Mouse (Mus musculus) heart, adult 2 months (tissue): Measurements from ENCODE around the gene Cacna1c.

Source experiments
- CTCF ChIP-seq: fragments of 200-600 bp; IDR thresholded peaks from 2 replicates; pipeline ENCODE4 v1.8.1; 2022; ENCODE audit warnings: antibody characterized with exemption, mild to moderate bottlenecking, moderate library complexity
- EP300 ChIP-seq: fragments of 200-500 bp; IDR thresholded peaks from 2 replicates; pipeline ENCODE4 v1.6.1; 2011; ENCODE audit warnings: low read depth, low read length, control low read depth; ENCODE audit not compliant: insufficient read depth
- POLR2A ChIP-seq: fragments of 200-500 bp; IDR thresholded peaks from 2 replicates; pipeline ENCODE4 v1.6.1; 2011; ENCODE audit warnings: mild to moderate bottlenecking, low read depth, low read length, control low read depth; ENCODE audit not compliant: insufficient read depth

GRCm38 (mm10) chr6:118561745-118562609 lies 634.2 kb downstream of the Cacna1c start, which contains the start of gene Ankrd26:
- 0 out of 2 replicates have a peak, but pooled peaks have one; percentile 15 for TF ChIP-seq EP300
- TF ChIP-seq CTCF = no peak
- TF ChIP-seq POLR2A = peak; percentile 91
